Comparison of ENCODE assay signal across 9 mouse cellular contexts in the genomic region with DNA sequence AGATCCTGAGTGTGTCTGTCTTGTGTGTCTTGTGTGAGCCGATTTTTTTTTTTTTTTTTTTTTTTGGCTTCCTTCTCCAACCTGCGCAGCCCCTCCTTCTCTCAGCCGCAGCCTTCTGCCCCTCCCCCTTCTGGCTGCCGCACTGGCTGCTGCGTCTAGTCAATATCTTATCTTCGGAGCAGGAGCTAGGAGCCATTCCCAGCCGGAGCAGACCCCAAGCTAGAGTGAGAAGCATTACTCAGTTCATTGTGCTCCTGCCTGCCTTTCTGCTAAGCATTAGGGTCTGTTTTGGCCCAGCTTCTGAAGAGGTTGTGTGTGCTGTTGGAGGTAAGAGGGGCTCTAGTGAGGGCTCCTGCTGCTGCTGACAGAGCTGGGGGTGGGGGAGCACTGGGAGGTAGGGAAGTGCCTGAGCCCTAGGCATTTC. TPM values are rescaled to one million over a fixed set of nuclear protein-coding genes. Genes with fewer than 3 reads are reported as not detected.
DNase-seq lines count a peak whose midpoint lies in the region; ATAC-seq and TF ChIP-seq lines count a peak whose summit lies in the region.
"Had no signal": no experiment of that assay in that cellular context is flagged by ENCODE, and none has a peak within 500 bp of the region (broad histone marks: within the 10 kb centered on the region; RNA-seq: fewer than 3 reads in every experiment).

Gene Oprl1 (plus strand): TSS at position 114 of the 424 bp plus-strand sequence.

- H3K36me3 ChIP-seq in heart, embryonic 12.5 days, result peaks cover 6% of the 10 kb centered on the region

- H3K9ac ChIP-seq in heart, embryonic 12.5 days, result peak within 1 kb of the TSS; percentile 54

- 2% methylated on average over 7 of the region's 7 CpGs for WGBS in heart, embryonic 12.5 days
- 5% methylated on average over 7 of the region's 7 CpGs for WGBS in olfactory bulb, adult 2 months

- no peaks in the 10 kb centered on the region for H3K9me3 ChIP-seq in heart, embryonic 12.5 days (replicated peaks)

- peak within 1 kb of the TSS; percentile 75 for H3K27ac ChIP-seq in heart, embryonic 12.5 days (ENCODE audit: poor library complexity, severe bottlenecking)
- H3K27ac ChIP-seq in olfactory bulb, adult 2 months (ENCODE audit: insufficient read depth, low read depth, low read length), result peak within 1 kb of the TSS; percentile 49
- H3K27ac ChIP-seq: kidney, postnatal 0 days had no signal

- H3K4me3 ChIP-seq in heart, embryonic 12.5 days, result peak within 1 kb of the TSS; percentile 39
- peak within 1 kb of the TSS; percentile 59 for H3K4me3 ChIP-seq in olfactory bulb, adult 2 months (ENCODE audit: insufficient read depth, low read depth, low read length)

- no peak for TF ChIP-seq POLR2A in olfactory bulb, adult 2 months (IDR thresholded peaks at IDR 0.05; ENCODE audit: insufficient read depth, low read depth, low read length)

- intact Hi-C loops in left cerebral cortex, postnatal 36 days (cut with DNase I), result no loop called here
- intact Hi-C loops in gastrocnemius, postnatal 36 days (cut with DNase I), result no loop called here

- no peaks in the 10 kb centered on the region for H3K27me3 ChIP-seq in heart, embryonic 12.5 days (replicated peaks)

- DNase-seq in heart, adult 9 months (ENCODE audit: low spot score in 2 of 2), result no peak
- DNase-seq in brain, embryonic 18.5 days (ENCODE audit: low read depth, low spot score), result peak; percentile 62
- DNase-seq in left cerebral cortex, postnatal 36 days (ENCODE audit: low spot score in 2 of 2), result peak; percentile 68 to 75
- DNase-seq in spleen, adult 12 weeks (ENCODE audit: low spot score), result no peak
- no peak for DNase-seq in gastrocnemius, postnatal 36 days

- no peak for TF ChIP-seq CTCF in olfactory bulb, adult 2 months (IDR thresholded peaks at IDR 0.05; ENCODE audit: insufficient read depth, low read depth, low read length)

- H3K4me1 ChIP-seq in heart, embryonic 12.5 days (replicated peaks), result peaks cover 20% of the 10 kb centered on the region
- H3K4me1 ChIP-seq in olfactory bulb, adult 2 months (ENCODE audit: control insufficient read depth, insufficient read depth, low read length), result peaks cover 7% of the 10 kb centered on the region; the same call in 1 of the 2 replicates

- ATAC-seq in heart, embryonic 12.5 days (ENCODE audit: insufficient number of reproducible peaks, low FRiP score), result peak; percentile 77
- peak; percentile 71; the same call in 1 of the 2 replicates for ATAC-seq in granulocyte monocyte progenitor cell, adult 5-6 weeks (replicated peaks; ENCODE audit: poor library complexity, severe bottlenecking)

- H3K4me2 ChIP-seq in heart, embryonic 12.5 days, result peak within 1 kb of the TSS; percentile 64

RNA-seq across cellular contexts. Expression of gene Oprl1, which starts in this region (rescaled TPM):
- polyA plus RNA-seq in heart, embryonic 12.5 days (2016; fragmentation: Nextera tagmentation; extraction: Ambion mirVana), result 7.7 and 9.8 TPM in 2 replicates
- total RNA-seq in granulocyte monocyte progenitor cell, adult 5-6 weeks (2014; fragmentation: Nextera tagmentation), result not detected in 2 replicates
- not detected in 2 replicates for total RNA-seq in granulocyte monocyte progenitor cell, adult 5-6 weeks (2017)
- total RNA-seq in left cerebral cortex, postnatal 36 days (2021), result 10 to 100 TPM; 54.7 to 55.4 TPM
- not detected in 2 replicates for polyA plus RNA-seq in olfactory bulb, adult 2 months (2012; ENCODE audit: insufficient read depth, insufficient read length, low replicate concordance, missing spikeins)
- not detected for total RNA-seq in gastrocnemius, postnatal 36 days (2021)

Comparison
In these comparisons a context has a peak if more than half of its experiments do, and no peak if none do; other contexts are left out.
1. RNA of gene Oprl1 (total RNA-seq): 54.7 to 55.4 TPM in left cerebral cortex, postnatal 36 days; not detected in gastrocnemius, postnatal 36 days and not detected in granulocyte monocyte progenitor cell, adult 5-6 weeks; every median in the first group is over 10 times any median in the second.
2. Peak in ATAC-seq in granulocyte monocyte progenitor cell, adult 5-6 weeks; RNA of the gene not detected or under 1 TPM.
3. DNase-seq: peak in brain, embryonic 18.5 days (single experiment) and left cerebral cortex, postnatal 36 days (2 of 2); none in heart, adult 9 months (0 of 2), spleen, adult 12 weeks (single experiment) and gastrocnemius, postnatal 36 days (0 of 2).